Mouse (Mus musculus): Measurements from ENCODE around the gene Gria1.

Gria1 gene

DNA sequence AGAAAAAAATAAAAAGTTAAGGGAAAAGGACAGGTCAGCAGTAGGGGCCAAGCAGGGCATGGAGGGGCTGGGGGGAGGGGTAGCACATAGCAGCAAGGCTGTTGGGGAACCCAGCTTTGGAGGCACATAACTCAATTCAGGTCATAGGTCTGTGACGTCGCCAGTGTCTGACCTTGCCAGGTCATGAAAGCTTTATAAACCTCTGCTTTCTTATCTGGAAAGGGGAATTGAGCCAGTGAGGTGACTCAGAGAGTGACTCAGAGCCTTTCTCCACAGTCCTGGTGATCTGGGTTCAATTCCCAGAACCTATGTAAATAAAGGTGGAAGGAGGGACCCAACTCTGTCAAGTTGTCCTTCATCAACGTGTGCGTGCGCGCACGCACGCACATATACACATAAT, 286.2 kb downstream of the Gria1 start:
- no peak for DNase-seq (ENCODE audit: low spot score in 2 of 2)

GRCm38 (mm10) chr11:57298263-57298662, 287.1 kb downstream of the Gria1 start:
- no peak for DNase-seq (ENCODE audit: low spot score in 2 of 2)

DNA sequence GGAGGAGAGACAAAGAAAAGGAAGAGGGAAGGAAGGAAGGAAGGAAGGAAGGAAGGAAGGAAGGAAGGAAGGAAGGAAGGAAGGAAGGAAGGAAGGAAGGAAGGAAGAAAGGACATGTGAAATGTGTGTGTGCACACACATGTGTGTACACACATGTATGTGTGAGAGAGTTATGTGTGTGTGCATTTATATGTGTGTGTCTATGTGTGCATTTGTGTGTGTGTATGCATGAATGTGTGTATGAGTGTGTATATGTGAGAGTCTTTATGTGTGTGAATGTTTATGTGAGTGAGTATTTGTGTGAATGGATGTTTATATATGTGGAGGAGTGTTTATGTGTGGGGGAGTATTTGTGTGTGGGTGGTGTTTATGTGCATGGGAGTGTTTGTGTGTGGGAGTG, 287.5 kb downstream of the Gria1 start:
- DNase-seq (ENCODE audit: low spot score in 2 of 2) = no peak

- DNase-seq (ENCODE audit: low spot score in 2 of 2) = no peak
These were observed 292.4 kb downstream of the Gria1 start for GRCm38 (mm10) chr11:57303602-57304001.

DNA sequence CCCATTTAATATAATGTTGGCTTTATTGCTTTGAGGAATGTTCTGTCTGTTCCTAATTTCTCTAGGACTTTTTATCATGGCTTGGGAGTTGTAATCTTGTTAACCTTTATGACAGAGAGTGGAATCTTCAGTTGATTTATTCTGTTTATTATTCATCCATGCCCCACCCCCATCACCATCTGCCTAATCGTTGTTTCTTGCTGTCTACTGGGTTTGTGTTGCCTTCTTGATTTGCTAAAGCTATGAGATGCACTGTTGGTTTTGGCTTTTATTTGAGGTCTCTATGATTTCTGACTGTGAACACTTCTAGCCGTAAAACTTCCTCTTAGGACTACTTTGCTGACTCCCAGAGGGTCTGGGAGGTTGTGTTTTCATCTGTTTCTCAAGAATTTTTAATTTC, 294.9 kb downstream of the Gria1 start:
- DNase-seq (ENCODE audit: low spot score in 2 of 2) = no peak

DNA sequence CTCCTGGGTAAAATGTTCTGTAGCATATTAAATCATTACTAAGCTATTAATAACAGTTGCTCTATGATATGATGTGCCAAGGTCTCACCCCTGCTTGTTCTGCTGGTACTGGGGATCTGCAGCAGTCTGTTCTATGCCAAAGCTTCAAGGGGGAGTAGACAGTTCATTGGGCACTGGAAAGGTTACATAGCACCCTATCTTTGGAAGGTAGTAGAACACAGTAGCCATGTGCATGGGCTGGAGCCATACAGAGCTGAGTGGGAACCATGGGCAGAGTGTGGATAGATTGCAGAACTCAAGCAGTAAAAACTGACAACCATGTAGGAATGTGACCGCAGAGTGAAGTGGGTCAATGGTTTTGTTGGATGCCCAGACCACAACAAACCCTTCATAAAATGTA, 295.7 kb downstream of the Gria1 start:
- no peak for DNase-seq (ENCODE audit: low spot score in 2 of 2)

DNA sequence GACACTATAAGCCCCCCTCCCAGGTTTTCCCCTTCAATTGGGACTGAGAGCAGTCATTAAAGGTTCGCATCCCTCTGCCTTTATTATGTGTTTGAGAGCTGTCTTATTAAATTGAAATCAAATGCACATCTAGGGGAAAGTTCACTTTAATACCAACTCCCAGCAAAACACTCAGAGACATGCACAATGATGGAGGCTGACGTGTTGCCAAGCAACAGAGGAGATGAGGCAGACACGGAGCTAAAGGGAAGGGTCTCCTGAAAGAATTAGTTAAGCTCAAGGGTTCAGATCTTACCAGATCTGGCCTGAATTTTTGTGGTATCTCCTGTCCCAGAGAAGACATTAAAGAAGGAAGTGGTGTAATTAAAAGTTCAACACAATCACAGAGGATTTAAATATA, 305.9 kb downstream of the Gria1 start:
- no peak for DNase-seq (ENCODE audit: low spot score in 2 of 2)

- DNase-seq (ENCODE audit: low spot score in 2 of 2) = no peak
These were observed 306.3 kb downstream of the Gria1 start for GRCm38 (mm10) chr11:57317478-57317877.

DNA sequence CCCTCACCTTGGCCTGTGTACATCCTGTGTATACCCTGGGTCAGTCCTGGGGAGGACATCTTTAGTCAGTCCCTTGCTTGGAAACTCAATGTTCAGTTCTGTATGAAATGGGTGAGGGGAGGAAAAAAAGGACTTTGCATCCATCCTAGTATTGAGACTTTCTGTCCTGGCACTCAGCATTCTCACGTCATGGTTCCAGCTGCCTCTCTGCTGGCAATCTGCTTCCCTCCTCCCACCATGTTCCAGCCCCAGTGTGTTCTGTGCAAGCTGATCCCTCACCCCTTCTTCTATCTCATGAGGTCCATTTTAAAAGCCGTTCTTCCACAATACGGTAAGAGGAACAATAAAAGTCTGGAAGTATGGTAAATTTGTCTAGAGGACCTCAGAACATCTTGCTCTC, 308.2 kb downstream of the Gria1 start:
- DNase-seq (ENCODE audit: low spot score in 2 of 2) = no peak

- DNase-seq (ENCODE audit: low spot score in 2 of 2) = no peak
These were observed 312.9 kb downstream of the Gria1 start for GRCm38 (mm10) chr11:57324099-57324498.

Data from spleen, postnatal 14 days (tissue).